ENCODE assay signal across 8 mouse cellular contexts in the genomic region with DNA sequence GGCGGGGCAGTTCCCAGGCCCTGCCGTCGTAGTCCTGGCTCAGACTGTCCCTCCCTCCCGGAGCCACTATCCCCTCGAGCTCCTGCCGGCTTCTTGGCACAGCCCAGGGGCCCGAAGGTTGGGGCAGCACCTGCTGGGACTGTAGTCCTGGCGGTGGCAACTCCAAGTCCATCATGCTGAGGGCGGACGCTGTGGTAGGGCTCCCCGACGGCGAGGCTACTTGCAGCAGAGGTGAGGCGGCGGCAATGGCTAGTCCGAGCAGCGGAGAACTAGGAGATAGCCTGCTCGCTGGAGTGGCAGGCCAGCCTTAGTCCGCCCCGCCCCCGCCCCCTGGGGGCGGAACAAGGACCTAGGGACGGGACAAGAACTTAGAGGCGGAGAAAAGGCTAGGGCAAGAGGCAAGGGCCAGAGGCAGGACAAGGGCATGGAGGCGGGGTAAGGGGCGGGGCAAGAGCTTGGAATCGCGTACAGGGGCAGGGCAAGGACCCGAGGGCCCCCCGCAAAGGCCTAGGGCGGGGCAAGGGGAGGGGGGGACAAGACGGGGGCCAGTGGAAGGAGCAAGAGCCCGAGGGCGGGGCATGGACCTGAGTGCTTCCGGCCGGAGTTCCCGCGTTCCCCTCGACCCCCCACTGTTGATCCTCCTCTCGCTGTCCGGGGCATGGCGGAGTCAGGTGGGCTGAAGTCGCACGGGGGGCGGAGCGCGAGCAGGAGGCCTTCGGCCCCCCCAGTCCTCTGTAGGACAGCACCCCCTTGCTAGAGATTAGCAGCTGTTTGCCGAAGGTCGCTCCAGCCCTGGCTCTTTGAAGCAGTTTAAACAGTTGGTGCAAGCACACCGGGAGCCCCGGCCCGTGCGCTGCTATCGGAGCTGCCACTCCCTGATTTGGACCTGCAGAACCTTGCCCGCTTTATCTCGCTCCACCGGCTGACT. TPM values are rescaled to one million over a fixed set of nuclear protein-coding genes. Genes with fewer than 3 reads are reported as not detected.
DNase-seq lines count a peak whose midpoint lies in the region; ATAC-seq and TF ChIP-seq lines count a peak whose summit lies in the region.

TSS of gene Nfe2l2 (minus strand) at position 408 of the 928 bp plus-strand sequence.

- peak; percentile 97 for DNase-seq in MN1 (ENCODE audit: low spot score)
- peak; percentile 71 for DNase-seq in cerebellum, adult 9-10 months
- peak; percentile 100 for DNase-seq in hindbrain, embryonic 10.5 days (ENCODE audit: low spot score)
- peak; percentile 95 for DNase-seq in layer of hippocampus, adult 9-11 months
- peak; percentile 99 for DNase-seq in lung, postnatal 0 days (ENCODE audit: low spot score)
- peak; percentile 97 for DNase-seq in ovary, postnatal 14 days (ENCODE audit: low spot score)
- DNase-seq in thymus, postnatal 14 days: peak; percentile 94

- H3K27me3 ChIP-seq in hindbrain, embryonic 10.5 days (ENCODE audit: insufficient read depth, poor library complexity, severe bottlenecking): no peaks in the 10 kb centered on the region
- H3K27me3 ChIP-seq in lung, postnatal 0 days (replicated peaks; ENCODE audit: insufficient read depth, low read length): no peaks in the 10 kb centered on the region

- H3K4me1 ChIP-seq in hindbrain, embryonic 10.5 days (replicated peaks): peaks cover 71% of the 10 kb centered on the region
- H3K4me1 ChIP-seq in lung, postnatal 0 days (ENCODE audit: insufficient read depth, low read depth, low read length): peaks cover 6% of the 10 kb centered on the region

- peak; percentile 67 for TF ChIP-seq CTCF in lung, postnatal 0 days (IDR thresholded peaks at IDR 0.05)

- peak within 1 kb of the TSS; percentile 77 for H3K4me3 ChIP-seq in hindbrain, embryonic 10.5 days
- H3K4me3 ChIP-seq in lung, postnatal 0 days (ENCODE audit: low read depth, low read length): peak within 1 kb of the TSS; percentile 98

- H3K4me2 ChIP-seq in lung, postnatal 0 days (replicated peaks; ENCODE audit: low read depth, low read length): peak within 1 kb of the TSS; percentile 70

- TF ChIP-seq EP300 in lung, postnatal 0 days (IDR thresholded peaks at IDR 0.05): peak; percentile 47; the same call in 1 of the 2 replicates

- peak within 1 kb of the TSS; percentile 100 for H3K9ac ChIP-seq in lung, postnatal 0 days (replicated peaks; ENCODE audit: low read depth)

- 0 out of 2 replicates have a peak, but pooled peaks cover 2% of the 10 kb centered on the region for H3K36me3 ChIP-seq in hindbrain, embryonic 10.5 days
- peaks cover 4% of the 10 kb centered on the region; the same call in 1 of the 2 replicates for H3K36me3 ChIP-seq in lung, postnatal 0 days (ENCODE audit: insufficient read depth, low read length)

- WGBS in hindbrain, embryonic 10.5 days: under 1% methylated on average over 58 of the region's 58 CpGs
- under 1% methylated on average over 56 of the region's 58 CpGs for WGBS in lung, postnatal 0 days

- peak; percentile 81 for ATAC-seq in frontal cortex, adult (ENCODE audit: low TSS enrichment)
- ATAC-seq in lung, postnatal 0 days: peak; percentile 93

- 0 out of 2 replicates have a peak, but pooled peaks cover 3% of the 10 kb centered on the region for H3K9me3 ChIP-seq in hindbrain, embryonic 10.5 days
- 0 out of 2 replicates have a peak, but pooled peaks cover 3% of the 10 kb centered on the region for H3K9me3 ChIP-seq in lung, postnatal 0 days (ENCODE audit: low read length)

- H3K27ac ChIP-seq in hindbrain, embryonic 10.5 days: peak within 1 kb of the TSS; percentile 97
- peak within 1 kb of the TSS; percentile 100 for H3K27ac ChIP-seq in lung, postnatal 0 days (ENCODE audit: low read length)

RNA-seq across cellular contexts. Expression of gene Nfe2l2, which starts in this region (rescaled TPM):
- 24.0 and 27.1 TPM in 2 replicates for polyA plus RNA-seq in hindbrain, embryonic 10.5 days (2016; fragmentation: Nextera tagmentation; extraction: Ambion mirVana)
- polyA plus RNA-seq in lung, postnatal 0 days (2015; fragmentation: Nextera tagmentation; extraction: Ambion mirVana): 116 and 151 TPM in 2 replicates

Comparison
In these comparisons a context has a peak if more than half of its experiments do, and no peak if none do; other contexts are left out.
1. Peak in every context shown above with its lines: DNase-seq, ATAC-seq, H3K4me3 ChIP-seq and H3K27ac ChIP-seq.